7 mouse cellular contexts compared by ENCODE assay signal in genomic region chr3:96057747-96058204, GRCm38 (mm10). TPM values are rescaled to one million over a fixed set of nuclear protein-coding genes. Genes with fewer than 3 reads are reported as not detected.
DNase-seq lines count a peak whose midpoint lies in the region; ATAC-seq and TF ChIP-seq lines count a peak whose summit lies in the region.

No protein-coding gene starts in this region.

- H3K9ac ChIP-seq in intestine, postnatal 0 days (ENCODE audit: low read depth, low read length), result peak overlapping the region; percentile 50
- H3K9ac ChIP-seq in midbrain, embryonic 12.5 days (replicated peaks), result peak overlapping the region; percentile 68

- peak; percentile 57 for TF ChIP-seq POLR2A in small intestine, adult 2 months (IDR thresholded peaks at IDR 0.05; ENCODE audit: low read depth, low read length)

- no peaks in the 10 kb centered on the region for H3K36me3 ChIP-seq in intestine, postnatal 0 days (ENCODE audit: control insufficient read depth, insufficient read depth)
- H3K36me3 ChIP-seq in midbrain, embryonic 12.5 days, result peaks cover 14% of the 10 kb centered on the region; the same call in 1 of the 2 replicates
- H3K36me3 ChIP-seq in small intestine, adult 2 months (ENCODE audit: control insufficient read depth, insufficient read depth, low read length), result no peaks in the 10 kb centered on the region; the same call in 1 of the 2 replicates

- peaks cover 7% of the 10 kb centered on the region; the same call in 1 of the 2 replicates for H3K4me1 ChIP-seq in intestine, postnatal 0 days (replicated peaks; ENCODE audit: control insufficient read depth, insufficient read depth, low read length)
- peaks cover 10% of the 10 kb centered on the region for H3K4me1 ChIP-seq in midbrain, embryonic 12.5 days
- H3K4me1 ChIP-seq in small intestine, adult 2 months (ENCODE audit: control insufficient read depth, insufficient read depth, insufficient read length, low read length), result peaks cover 6% of the 10 kb centered on the region; the same call in 1 of the 2 replicates

- TF ChIP-seq CTCF in intestine, postnatal 0 days (IDR thresholded peaks at IDR 0.05; ENCODE audit: low read depth), result no peak
- TF ChIP-seq CTCF in small intestine, adult 2 months (IDR thresholded peaks at IDR 0.05; ENCODE audit: extremely low read depth, insufficient read length, insufficient replicate concordance, low read depth, low read length), result no peak

- no peaks in the 10 kb centered on the region for H3K27me3 ChIP-seq in intestine, postnatal 0 days (replicated peaks; ENCODE audit: control insufficient read depth, insufficient read depth, low read length)
- H3K27me3 ChIP-seq in midbrain, embryonic 12.5 days, result no peaks in the 10 kb centered on the region
- H3K27me3 ChIP-seq in small intestine, adult 2 months (ENCODE audit: control insufficient read depth, insufficient read depth, low read length), result no peaks in the 10 kb centered on the region

- H3K4me2 ChIP-seq in intestine, postnatal 0 days (replicated peaks; ENCODE audit: low read depth), result peak overlapping the region; percentile 95
- H3K4me2 ChIP-seq in midbrain, embryonic 12.5 days (replicated peaks), result peak overlapping the region; percentile 77

- no peaks in the 10 kb centered on the region for H3K9me3 ChIP-seq in intestine, postnatal 0 days (ENCODE audit: control insufficient read depth)
- no peaks in the 10 kb centered on the region for H3K9me3 ChIP-seq in midbrain, embryonic 12.5 days

- peak; percentile 89 for ATAC-seq in intestine, postnatal 0 days
- peak; percentile 95 for ATAC-seq in midbrain, embryonic 12.5 days (ENCODE audit: low FRiP score, low read depth)

- under 1% methylated on average over 26 of the region's 26 CpGs for WGBS in intestine, postnatal 0 days
- 0% methylated on average over 26 of the region's 26 CpGs for WGBS in midbrain, embryonic 12.5 days
- under 1% methylated on average over 26 of the region's 26 CpGs for WGBS in small intestine, adult 2 months

- DNase-seq in adrenal gland, adult 8-10 months, result peak; percentile 81
- DNase-seq in embryo, embryonic 9.5 days (ENCODE audit: extremely low spot score), result peak; percentile 91
- peak; percentile 70 to 85 for DNase-seq in gastrocnemius, postnatal 4 days (ENCODE audit: low spot score in 2 of 2)
- peak; percentile 88 for DNase-seq in left cerebral cortex, postnatal 4 days

- peak overlapping the region; percentile 69 for H3K4me3 ChIP-seq in intestine, postnatal 0 days (ENCODE audit: low read depth, low read length)
- H3K4me3 ChIP-seq in midbrain, embryonic 12.5 days, result peak overlapping the region; percentile 58
- peak overlapping the region; percentile 84 for H3K4me3 ChIP-seq in small intestine, adult 2 months (ENCODE audit: low read depth, low read length)

- peak overlapping the region; percentile 75 for H3K27ac ChIP-seq in intestine, postnatal 0 days (ENCODE audit: low read depth, low read length)
- peak overlapping the region; percentile 91 for H3K27ac ChIP-seq in midbrain, embryonic 12.5 days (replicated peaks)
- H3K27ac ChIP-seq in small intestine, adult 2 months (ENCODE audit: insufficient read depth, low read depth, low read length), result peak overlapping the region; percentile 46; the same call in 1 of the 2 replicates

- intact Hi-C loops in left cerebral cortex, postnatal 4 days (cut with DNase I), result no loop called here

RNA-seq across cellular contexts. Expression of gene Vps45, which starts 0.5 kb away (rescaled TPM):
- 10 to 100 TPM; 29.7 to 49.0 (median 34.9) TPM for total RNA-seq in adrenal gland, adult 8-10 months (2022)
- total RNA-seq in gastrocnemius, postnatal 4 days (2021), result 10 to 100 TPM; 24.5 to 32.6 TPM
- 22.5 and 27.1 TPM in 2 replicates for polyA plus RNA-seq in intestine, postnatal 0 days (2015; fragmentation: Nextera tagmentation; extraction: Ambion mirVana)
- 10 to 100 TPM; 53.6 to 54.1 TPM for total RNA-seq in left cerebral cortex, postnatal 4 days (2021)
- 39.7 and 51.2 TPM in 2 replicates for polyA plus RNA-seq in midbrain, embryonic 12.5 days (2016; fragmentation: Nextera tagmentation; extraction: Ambion mirVana)
- 0.99 and 2.5 TPM in 2 replicates for polyA plus RNA-seq in small intestine, adult 2 months (2012; rRNA removed)

RNA-seq across cellular contexts. Expression of gene Otud7b, which starts 46.6 kb away (rescaled TPM):
- 10 to 100 TPM; 37.8 to 55.2 (median 47.2) TPM for total RNA-seq in adrenal gland, adult 8-10 months (2022)
- total RNA-seq in gastrocnemius, postnatal 4 days (2021), result 10 to 100 TPM; 61.0 to 65.7 TPM
- 16.6 and 17.0 TPM in 2 replicates for polyA plus RNA-seq in intestine, postnatal 0 days (2015; fragmentation: Nextera tagmentation; extraction: Ambion mirVana)
- 10 to 100 TPM; 17.6 to 17.9 TPM for total RNA-seq in left cerebral cortex, postnatal 4 days (2021)
- polyA plus RNA-seq in midbrain, embryonic 12.5 days (2016; fragmentation: Nextera tagmentation; extraction: Ambion mirVana), result 16.2 and 19.1 TPM in 2 replicates
- 13.7 and 23.6 TPM in 2 replicates for polyA plus RNA-seq in small intestine, adult 2 months (2012; rRNA removed)

Comparison
In these comparisons a context has a peak if more than half of its experiments do, and no peak if none do; other contexts are left out.
1. Peak in every context shown above with its lines: DNase-seq, ATAC-seq, H3K4me3 ChIP-seq and H3K27ac ChIP-seq.